Mouse (Mus musculus) liver, embryonic 12.5 days (tissue): Measurements from ENCODE around the gene Plpp4. TPM values are rescaled to one million over a fixed set of nuclear protein-coding genes. Genes with fewer than 3 reads are reported as not detected.
A peak's percentile ranks its signal among the peaks of the same experiment; 100 is the strongest.

Experiments
- ATAC-seq: fragments of 200-750 bp; cut with Nextera tagmentation; 2 replicates; pipeline ENCODE4 v1.8.0; 2017; ENCODE audit warnings: moderate number of reproducible peaks, mild to moderate bottlenecking, moderate library complexity
- H3K27ac ChIP-seq: fragments of 300-500 bp; sonication (generic); 2 replicates; pipeline ENCODE4 v1.5.1; 2016; ENCODE audit warnings: mild to moderate bottlenecking
- H3K27me3 ChIP-seq: fragments of 300-500 bp; sonication (generic); replicated peaks from 2 replicates; pipeline ENCODE4 v1.6.1; 2016; ENCODE audit warnings: mild to moderate bottlenecking, moderate library complexity
- H3K36me3 ChIP-seq: fragments of 300-500 bp; sonication (generic); 2 replicates; pipeline ENCODE4 v1.6.1; 2016; ENCODE audit warnings: mild to moderate bottlenecking, moderate library complexity
- H3K4me1 ChIP-seq: fragments of 300-500 bp; sonication (generic); 2 replicates; pipeline ENCODE4 v1.6.1; 2016
- H3K4me2 ChIP-seq: fragments of 300-500 bp; sonication (generic); 2 replicates; pipeline ENCODE4 v1.6.1; 2016; ENCODE audit warnings: mild to moderate bottlenecking, moderate library complexity
- H3K4me3 ChIP-seq: fragments of 300-500 bp; sonication (generic); 2 replicates; pipeline ENCODE4 v1.5.1; 2016; ENCODE audit warnings: mild to moderate bottlenecking, moderate library complexity
- H3K9ac ChIP-seq: fragments of 300-500 bp; sonication (generic); 2 replicates; pipeline ENCODE4 v1.6.1; 2016; ENCODE audit warnings: mild to moderate bottlenecking, moderate library complexity
- H3K9me3 ChIP-seq: fragments of 300-500 bp; sonication (generic); replicated peaks from 2 replicates; pipeline ENCODE4 v1.6.1; 2016; ENCODE audit warnings: mild to moderate bottlenecking, moderate library complexity
- WGBS: fragments of 180-500 bp; shearing (Covaris S2); methylation state at CpG from one replicate; pipeline ENCODE4 v1.1.7; 2016; ENCODE audit not compliant: insufficient replicate concordance; 5-methylcytosine and 5-hydroxymethylcytosine counted together
- polyA plus RNA-seq: library from polyadenylated mRNA; unstranded; fragments of >200 nt; fragmentation: Nextera tagmentation; extraction: Ambion mirVana; gene quantifications from 2 replicates; pipeline ENCODE4 v1.2.1, GENCODE M21; 2016

Gene Plpp4
- 0.31 TPM in 1 of 2 replicates, not detected in the other for polyA plus RNA-seq

- peak within 1 kb of the TSS; percentile 54 for H3K4me2 ChIP-seq
- peak within 1 kb of the TSS; percentile 33 for H3K4me3 ChIP-seq
- no peak within 1 kb of the TSS for H3K27ac ChIP-seq
- H3K9ac ChIP-seq: no peak within 1 kb of the TSS
- H3K27me3 ChIP-seq: peaks cover 42% of the 10 kb centered on the region
- H3K36me3 ChIP-seq: no peaks in the 10 kb centered on the region
- no peak for ATAC-seq
- H3K9me3 ChIP-seq: no peaks in the 10 kb centered on the region
- H3K4me1 ChIP-seq: no peaks in the 10 kb centered on the region
- 3% methylated on average over 65 of the region's 66 CpGs for WGBS
Measured at GRCm38 (mm10) chr7:129256621-129257373, at the start of gene Plpp4. Gene Plpp4, plus strand, starts transcription at chr7:129257031.

GRCm38 (mm10) chr7:129215926-129216543 lies 40.8 kb upstream of the Plpp4 start:
- Histone ChIP-seq H3K27me3 (no peaks in the 10 kb centered on the region), H3K4me2 (no peak overlapping the region), H3K9me3 (no peaks in the 10 kb centered on the region), H3K4me3 (no peak overlapping the region), H3K4me1 (no peaks in the 10 kb centered on the region), H3K27ac (no peak overlapping the region), H3K9ac (no peak overlapping the region), H3K36me3 (no peaks in the 10 kb centered on the region)
- 83% methylated on average over 10 of the region's 10 CpGs for WGBS
- ATAC-seq: no peak

- WGBS: 61% methylated on average over 10 of the region's 10 CpGs
- H3K4me2 ChIP-seq: no peak overlapping the region
- no peak overlapping the region for H3K4me3 ChIP-seq
- no peak overlapping the region for H3K27ac ChIP-seq
- H3K4me1 ChIP-seq: no peaks in the 10 kb centered on the region
- H3K9ac ChIP-seq: no peak overlapping the region
- ATAC-seq: no peak
- no peaks in the 10 kb centered on the region for H3K9me3 ChIP-seq
- H3K36me3 ChIP-seq: no peaks in the 10 kb centered on the region
- H3K27me3 ChIP-seq: no peaks in the 10 kb centered on the region
Measured at GRCm38 (mm10) chr7:129216547-129217195, 40.2 kb upstream of the Plpp4 start.

- no peak overlapping the region for H3K9ac ChIP-seq
- no peaks in the 10 kb centered on the region for H3K27me3 ChIP-seq
- no peak overlapping the region for H3K4me3 ChIP-seq
- no peaks in the 10 kb centered on the region for H3K36me3 ChIP-seq
- H3K4me1 ChIP-seq: no peaks in the 10 kb centered on the region
- no peak for ATAC-seq
- no peak overlapping the region for H3K4me2 ChIP-seq
- no peaks in the 10 kb centered on the region for H3K9me3 ChIP-seq
- 68% methylated on average over 9 of the region's 9 CpGs for WGBS
- H3K27ac ChIP-seq: no peak overlapping the region
Measured at GRCm38 (mm10) chr7:129220948-129221347, 35.9 kb upstream of the Plpp4 start.

- H3K27ac ChIP-seq: no peak overlapping the region
- no peaks in the 10 kb centered on the region for H3K27me3 ChIP-seq
- H3K4me3 ChIP-seq: no peak overlapping the region
- H3K9me3 ChIP-seq: no peaks in the 10 kb centered on the region
- no peaks in the 10 kb centered on the region for H3K36me3 ChIP-seq
- no peak overlapping the region for H3K4me2 ChIP-seq
- ATAC-seq: no peak
- no peak overlapping the region for H3K9ac ChIP-seq
- H3K4me1 ChIP-seq: no peaks in the 10 kb centered on the region
- WGBS: 60% methylated on average over 3 of the region's 3 CpGs
Measured at GRCm38 (mm10) chr7:129221649-129222048, 35.2 kb upstream of the Plpp4 start.

GRCm38 (mm10) chr7:129235410-129235809 lies 21.4 kb upstream of the Plpp4 start:
- Histone ChIP-seq H3K9me3 (no peaks in the 10 kb centered on the region), H3K27me3 (no peaks in the 10 kb centered on the region), H3K9ac (no peak overlapping the region), H3K4me2 (no peak overlapping the region), H3K27ac (no peak overlapping the region), H3K4me3 (no peak overlapping the region), H3K4me1 (no peaks in the 10 kb centered on the region), H3K36me3 (no peaks in the 10 kb centered on the region)
- 48% methylated on average over 2 of the region's 2 CpGs for WGBS
- ATAC-seq: no peak

- Histone ChIP-seq H3K27me3 (no peaks in the 10 kb centered on the region), H3K27ac (no peak overlapping the region), H3K4me1 (no peaks in the 10 kb centered on the region), H3K9me3 (no peaks in the 10 kb centered on the region), H3K36me3 (no peaks in the 10 kb centered on the region), H3K4me2 (no peak overlapping the region), H3K4me3 (no peak overlapping the region), H3K9ac (no peak overlapping the region)
- no peak for ATAC-seq
- 50% methylated on average over 5 of the region's 5 CpGs for WGBS
Measured at GRCm38 (mm10) chr7:129235995-129236394, 20.8 kb upstream of the Plpp4 start.

GRCm38 (mm10) chr7:129250981-129251380 lies 5.8 kb upstream of the Plpp4 start:
- no peak for ATAC-seq
- Histone ChIP-seq H3K4me1 (no peaks in the 10 kb centered on the region), H3K4me3 (no peak overlapping the region), H3K4me2 (no peak overlapping the region), H3K27me3 (peaks cover 11% of the 10 kb centered on the region), H3K36me3 (no peaks in the 10 kb centered on the region), H3K27ac (no peak overlapping the region), H3K9ac (no peak overlapping the region), H3K9me3 (no peaks in the 10 kb centered on the region)

GRCm38 (mm10) chr7:129253406-129253805 lies 3.4 kb upstream of the Plpp4 start:
- peaks cover 35% of the 10 kb centered on the region for H3K27me3 ChIP-seq
- H3K27ac ChIP-seq: no peak overlapping the region
- no peak overlapping the region for H3K4me3 ChIP-seq
- H3K9me3 ChIP-seq: no peaks in the 10 kb centered on the region
- no peaks in the 10 kb centered on the region for H3K4me1 ChIP-seq
- ATAC-seq: no peak
- H3K4me2 ChIP-seq: no peak overlapping the region
- no peak overlapping the region for H3K9ac ChIP-seq
- 65% methylated on average over 6 of the region's 6 CpGs for WGBS
- no peaks in the 10 kb centered on the region for H3K36me3 ChIP-seq

GRCm38 (mm10) chr7:129254126-129254525 lies 2.7 kb upstream of the Plpp4 start:
- H3K36me3 ChIP-seq: no peaks in the 10 kb centered on the region
- H3K9me3 ChIP-seq: no peaks in the 10 kb centered on the region
- no peaks in the 10 kb centered on the region for H3K4me1 ChIP-seq
- ATAC-seq: no peak
- H3K27ac ChIP-seq: no peak overlapping the region
- H3K9ac ChIP-seq: no peak overlapping the region
- H3K4me3 ChIP-seq: no peak overlapping the region
- WGBS: 50% methylated on average over 1 of the region's 1 CpGs
- no peak overlapping the region for H3K4me2 ChIP-seq
- peaks cover 40% of the 10 kb centered on the region for H3K27me3 ChIP-seq

GRCm38 (mm10) chr7:129255406-129255805 lies 1.4 kb upstream of the Plpp4 start:
- Histone ChIP-seq H3K4me1 (no peaks in the 10 kb centered on the region), H3K9me3 (no peaks in the 10 kb centered on the region), H3K9ac (no peak overlapping the region), H3K27ac (no peak overlapping the region), H3K27me3 (peaks cover 42% of the 10 kb centered on the region), H3K4me2 (no peak overlapping the region), H3K4me3 (no peak overlapping the region), H3K36me3 (no peaks in the 10 kb centered on the region)
- 68% methylated on average over 6 of the region's 6 CpGs for WGBS
- ATAC-seq: no peak

- H3K9ac ChIP-seq: no peak overlapping the region
- H3K9me3 ChIP-seq: no peaks in the 10 kb centered on the region
- 10% methylated on average over 13 of the region's 13 CpGs for WGBS
- no peaks in the 10 kb centered on the region for H3K4me1 ChIP-seq
- H3K4me2 ChIP-seq: no peak overlapping the region
- no peak for ATAC-seq
- no peak overlapping the region for H3K27ac ChIP-seq
- no peaks in the 10 kb centered on the region for H3K36me3 ChIP-seq
- H3K4me3 ChIP-seq: no peak overlapping the region
- peaks cover 42% of the 10 kb centered on the region for H3K27me3 ChIP-seq
Measured at GRCm38 (mm10) chr7:129257374-129258018, 665 bp downstream of the Plpp4 start.
